Mouse (Mus musculus) kidney, adult 18-20 months (tissue): ENCODE measurements around the gene Gpsm1.

Experiments
- DNase-seq: peaks from one replicate; pipeline ENCODE4 v3.0.0; 2021

The Gpsm1 gene

DNA sequence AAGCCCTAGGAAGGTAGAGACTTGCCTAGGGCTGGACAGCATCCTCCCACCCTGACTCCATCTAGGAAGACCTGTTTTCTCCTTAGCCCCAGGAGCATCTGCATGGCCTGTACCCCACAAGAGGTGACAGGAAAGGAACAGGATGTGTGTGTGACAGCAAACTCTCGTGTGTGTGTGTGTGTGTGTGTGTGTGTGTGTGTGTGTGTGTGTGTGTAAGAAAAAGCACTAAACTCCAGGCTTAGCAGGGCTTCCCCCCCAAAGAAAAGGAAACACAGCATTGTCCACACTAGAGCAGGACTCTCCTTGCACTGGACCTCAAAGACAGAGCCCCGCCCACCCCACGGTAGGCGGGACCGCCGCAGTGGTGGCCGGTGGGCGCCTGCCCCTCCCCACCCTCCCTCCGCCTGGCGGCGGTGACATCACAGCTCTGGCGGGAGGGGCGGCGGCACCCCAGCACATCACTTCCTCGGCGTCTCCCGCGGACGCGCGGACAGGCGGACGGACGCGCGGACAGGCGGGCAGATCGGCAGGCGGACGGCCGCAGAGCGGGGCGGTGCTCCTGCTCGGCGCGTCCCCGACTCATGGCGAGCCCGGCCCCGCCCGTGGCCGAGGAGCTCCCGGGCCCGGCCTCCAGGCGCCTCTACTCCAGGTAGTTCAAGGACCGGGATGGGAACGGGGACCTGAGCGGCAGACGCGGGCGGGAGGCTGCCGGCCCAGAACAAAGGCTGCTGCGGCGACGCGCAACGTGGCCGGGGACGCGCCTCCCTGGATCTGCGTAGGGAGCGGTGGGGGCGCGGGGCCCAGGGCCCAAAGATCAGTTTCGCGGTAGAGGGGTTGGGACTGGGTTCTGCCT, at the start of gene Gpsm1:
Gene Gpsm1 (plus strand): TSS at position 444 of the 853 bp plus-strand sequence.
- DNase-seq = peak; percentile 79

DNA sequence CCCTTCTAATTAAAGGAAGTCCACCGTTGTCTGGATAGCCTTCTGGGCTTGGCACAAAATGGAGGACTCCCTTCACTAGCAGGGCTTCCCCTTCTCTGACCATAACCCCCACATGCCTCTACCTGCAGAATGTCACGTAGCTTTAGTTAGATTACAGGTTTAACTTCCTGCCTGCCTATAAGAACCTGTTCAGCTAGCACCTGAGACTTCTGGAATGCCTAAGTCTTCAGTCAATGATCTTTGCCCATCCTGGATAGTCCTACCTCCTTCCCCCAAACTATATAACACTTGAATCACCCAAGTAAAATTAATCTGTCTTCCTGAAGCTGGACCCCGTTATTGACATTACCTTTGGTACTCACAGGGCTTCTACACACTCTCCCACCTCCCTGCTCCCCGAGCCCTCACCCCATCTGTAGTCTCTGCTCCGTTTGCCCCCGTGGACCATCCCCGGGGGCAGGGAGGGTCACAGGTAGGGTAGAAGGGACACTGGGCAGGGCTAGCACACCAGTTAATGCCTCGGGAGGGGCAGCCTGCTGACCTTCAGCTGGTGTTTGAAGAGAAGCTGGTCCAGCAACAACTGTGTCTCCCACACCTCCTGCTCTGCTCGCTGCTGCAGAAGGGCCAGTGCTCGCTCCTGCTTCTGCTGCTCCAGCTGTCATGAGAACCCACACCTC, 49.1 kb upstream of the Gpsm1 start:
- no peak for DNase-seq

GRCm38 (mm10) chr2:26268216-26268615, 47.1 kb upstream of the Gpsm1 start:
- no peak for DNase-seq

DNA sequence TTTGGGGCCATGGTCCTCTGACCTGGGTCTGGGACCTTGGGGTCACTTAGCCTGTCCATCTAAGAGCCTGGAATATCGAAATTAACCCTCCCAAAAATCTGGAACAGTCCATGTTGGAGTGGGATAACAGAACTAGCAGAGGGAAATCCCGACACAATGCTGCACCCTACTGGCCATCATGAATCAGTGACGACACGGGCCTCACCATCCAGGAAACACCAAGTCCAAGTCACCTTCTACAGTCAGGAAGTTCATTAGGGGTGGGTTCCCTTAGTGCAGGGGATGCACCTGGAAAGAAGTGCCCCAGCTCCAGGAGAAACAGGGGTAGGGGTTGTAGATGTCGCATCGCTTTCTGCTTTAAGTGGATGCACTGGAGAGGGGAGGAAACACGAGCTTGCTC, 41.7 kb upstream of the Gpsm1 start:
- peak; percentile 58 for DNase-seq

DNA sequence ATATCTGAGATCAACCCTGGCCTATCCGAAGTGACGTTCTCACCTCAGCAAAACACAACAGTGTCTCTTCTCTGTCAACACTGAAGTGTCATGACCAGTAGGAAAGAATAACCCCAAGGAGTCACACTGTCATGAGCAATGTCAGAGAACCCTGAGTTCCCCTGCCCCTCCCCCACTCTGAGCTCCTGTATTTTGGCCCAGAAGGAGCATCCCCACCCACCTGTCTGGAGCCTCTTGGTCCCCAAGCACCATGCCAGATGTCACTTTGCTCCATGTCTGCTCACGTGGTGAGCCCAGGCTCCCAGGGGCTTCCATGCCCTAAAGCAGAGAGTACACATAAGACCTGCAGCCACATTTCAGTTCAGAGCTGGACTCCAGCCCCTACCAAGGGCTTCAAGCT, 35.6 kb upstream of the Gpsm1 start:
- DNase-seq = no peak

GRCm38 (mm10) chr2:26280594-26280993, 34.7 kb upstream of the Gpsm1 start:
- no peak for DNase-seq

DNA sequence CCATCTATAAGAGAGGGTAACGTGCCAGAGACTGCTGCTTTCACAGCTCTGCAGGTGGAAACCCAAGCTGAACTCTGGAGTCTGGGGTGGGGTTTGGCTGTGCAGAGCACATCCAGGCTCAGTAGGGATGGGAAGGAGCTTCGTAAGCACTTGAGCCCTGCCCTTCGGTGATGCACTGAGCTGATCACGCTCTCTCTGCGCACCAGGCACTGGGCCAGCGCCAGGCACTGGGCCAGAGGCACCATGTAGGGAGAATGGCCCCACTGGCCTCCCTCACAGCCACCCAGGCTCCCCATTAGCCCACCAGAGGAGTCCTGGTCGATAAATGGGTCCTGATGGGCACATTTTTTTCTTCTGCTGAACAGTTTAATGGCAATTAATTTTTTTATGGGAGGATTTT, 29.5 kb upstream of the Gpsm1 start:
- DNase-seq = no peak

- DNase-seq = no peak
Observed at GRCm38 (mm10) chr2:26286391-26286790, 28.9 kb upstream of the Gpsm1 start.

- no peak for DNase-seq
Observed at GRCm38 (mm10) chr2:26290133-26290532, 25.2 kb upstream of the Gpsm1 start.

GRCm38 (mm10) chr2:26294457-26294856, 20.9 kb upstream of the Gpsm1 start, which contains the start of gene Ccdc187:
Gene Ccdc187, minus strand, starts transcription at chr2:26294557.
- no peak for DNase-seq

DNA sequence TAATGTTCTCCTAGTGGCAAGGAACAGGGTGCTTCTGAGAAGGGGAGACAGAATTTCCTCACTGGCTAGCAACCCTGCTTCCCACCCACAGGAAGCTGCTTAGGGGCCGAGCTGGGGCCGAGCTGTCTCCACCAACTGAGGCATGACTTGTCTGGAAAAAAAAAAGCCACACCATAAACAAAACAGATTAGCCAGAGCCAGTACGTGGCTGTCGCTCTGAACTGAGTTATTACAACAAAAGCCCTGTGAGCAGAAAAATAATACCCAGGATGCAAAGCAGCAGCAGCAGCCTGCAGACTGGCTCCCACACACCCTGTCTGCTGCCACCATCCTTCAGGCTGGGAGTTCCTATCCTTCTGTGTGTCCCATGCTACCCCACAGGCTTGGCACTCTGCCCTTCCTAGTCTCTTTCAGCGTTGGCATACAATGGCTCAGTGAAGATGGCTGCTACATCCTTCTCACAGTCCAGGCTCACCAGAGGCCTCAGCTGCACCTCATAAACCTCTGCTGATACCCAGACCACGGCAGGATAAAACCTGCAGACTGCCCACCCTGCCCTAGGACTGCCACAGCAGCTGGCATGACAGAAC, 18.6 kb upstream of the Gpsm1 start:
- no peak for DNase-seq

GRCm38 (mm10) chr2:26298208-26298855, 17.0 kb upstream of the Gpsm1 start:
- DNase-seq = no peak

DNA sequence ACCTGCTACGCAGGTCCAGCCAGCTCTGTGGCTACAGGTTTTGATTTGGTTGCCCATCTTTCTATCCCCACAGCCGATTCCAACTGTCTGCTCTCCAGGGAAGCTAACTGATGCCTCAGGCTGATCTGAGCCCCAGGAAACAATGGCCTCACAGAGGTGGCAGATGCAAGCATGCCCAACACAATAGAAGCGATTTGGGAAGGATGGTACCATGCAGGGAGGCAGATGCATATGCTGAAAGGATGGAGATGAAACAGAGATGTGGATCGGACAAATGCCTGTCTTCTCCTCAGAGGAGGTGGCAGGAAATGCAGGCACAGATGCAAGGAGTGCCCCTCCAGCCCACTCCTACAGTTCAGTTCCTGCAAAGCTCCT, 16.5 kb upstream of the Gpsm1 start:
- DNase-seq = no peak

DNA sequence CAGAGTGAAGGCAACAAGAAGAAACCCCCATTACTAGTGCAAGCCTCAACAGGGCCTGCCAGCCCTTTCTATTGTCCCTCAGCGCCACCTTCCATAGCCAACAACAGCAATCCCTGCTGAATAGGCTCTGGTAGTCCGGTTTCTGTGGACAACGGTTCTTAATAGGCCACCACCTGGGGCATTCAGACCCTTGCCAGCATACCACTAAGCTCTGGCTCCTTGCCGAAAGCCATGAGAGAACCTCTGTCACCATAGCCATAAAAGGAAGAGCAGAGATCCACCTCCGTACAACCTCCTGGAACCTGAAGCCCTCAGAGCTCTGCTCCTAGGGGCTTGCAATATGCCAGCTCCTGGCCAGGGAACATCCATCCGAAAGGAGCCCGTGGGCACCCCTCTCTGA, 16.0 kb upstream of the Gpsm1 start:
- DNase-seq = no peak

DNA sequence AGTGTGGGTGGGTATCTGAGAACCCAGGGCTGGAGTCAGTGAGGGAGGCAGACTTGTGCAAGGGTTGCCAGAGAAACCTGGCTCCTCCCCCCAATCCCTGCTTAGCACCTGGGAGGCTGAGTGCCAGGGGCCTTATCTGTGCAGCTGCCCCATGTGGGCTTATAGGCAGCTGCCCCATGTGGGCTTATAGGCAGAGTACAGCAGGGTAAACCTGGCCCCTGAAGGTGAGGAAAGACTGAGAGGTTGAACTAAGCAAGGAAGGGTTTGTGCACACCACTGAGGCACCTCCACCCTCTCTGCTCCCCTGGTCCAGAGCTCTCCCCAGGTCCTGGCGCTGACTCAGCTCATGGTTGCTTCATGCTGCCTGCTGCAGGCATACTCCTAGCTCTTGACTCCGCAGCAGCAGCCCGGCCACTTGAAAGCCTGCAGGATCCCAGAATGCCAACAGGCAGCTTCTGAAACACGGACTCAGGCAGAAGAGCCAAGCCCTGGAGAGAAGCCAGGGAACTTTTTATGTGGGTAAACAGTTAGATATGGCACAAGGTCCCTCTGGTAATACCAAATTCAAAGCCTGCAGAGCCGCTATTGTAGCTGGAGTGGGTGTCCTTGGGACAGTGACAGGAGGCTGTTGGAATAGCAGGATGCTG, 15.0 kb upstream of the Gpsm1 start:
- no peak for DNase-seq

DNA sequence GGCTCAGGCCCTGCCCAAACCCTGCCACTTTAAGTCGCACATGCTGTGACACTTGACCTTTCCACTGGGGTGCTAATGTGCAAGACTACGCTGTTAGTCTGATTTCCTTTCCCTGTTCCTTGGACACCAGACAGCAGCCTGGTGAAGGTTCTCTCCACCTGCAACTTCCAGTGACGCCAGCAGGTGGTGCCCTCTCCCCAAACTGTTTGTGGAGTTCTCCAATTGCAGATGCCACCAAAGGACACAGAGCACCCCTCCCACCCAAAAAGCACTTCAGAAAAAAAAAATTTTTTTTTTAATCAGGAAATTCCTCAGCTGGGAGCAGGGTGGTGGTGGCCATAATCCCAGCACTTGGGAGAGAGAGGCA, 14.5 kb upstream of the Gpsm1 start:
- peak; percentile 89 for DNase-seq

DNA sequence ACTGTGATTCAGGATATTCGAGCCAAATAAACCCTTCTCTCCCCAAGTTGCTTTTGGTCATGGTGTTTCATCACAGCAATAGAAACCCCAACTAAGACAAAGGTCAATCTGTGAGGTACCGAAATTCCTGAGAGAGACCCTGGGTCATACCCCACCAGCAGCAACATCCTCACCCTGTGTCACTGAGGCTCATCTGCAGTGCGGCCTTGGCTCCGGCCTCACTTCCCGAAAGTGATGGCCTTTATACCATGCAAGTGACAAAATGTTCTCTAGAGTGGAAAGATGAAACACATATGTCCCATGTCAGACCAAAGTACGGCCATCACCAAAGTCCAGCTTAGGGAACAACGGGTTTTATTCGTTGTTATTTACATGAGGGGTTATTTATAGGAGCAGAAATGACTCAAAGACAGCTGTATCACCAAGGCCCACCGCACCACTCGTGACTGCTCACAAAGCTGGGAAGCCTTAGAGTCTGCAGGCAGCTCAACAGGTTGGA, 13.3 kb upstream of the Gpsm1 start:
- DNase-seq = no peak

GRCm38 (mm10) chr2:26304711-26305110, 10.6 kb upstream of the Gpsm1 start:
- no peak for DNase-seq

DNA sequence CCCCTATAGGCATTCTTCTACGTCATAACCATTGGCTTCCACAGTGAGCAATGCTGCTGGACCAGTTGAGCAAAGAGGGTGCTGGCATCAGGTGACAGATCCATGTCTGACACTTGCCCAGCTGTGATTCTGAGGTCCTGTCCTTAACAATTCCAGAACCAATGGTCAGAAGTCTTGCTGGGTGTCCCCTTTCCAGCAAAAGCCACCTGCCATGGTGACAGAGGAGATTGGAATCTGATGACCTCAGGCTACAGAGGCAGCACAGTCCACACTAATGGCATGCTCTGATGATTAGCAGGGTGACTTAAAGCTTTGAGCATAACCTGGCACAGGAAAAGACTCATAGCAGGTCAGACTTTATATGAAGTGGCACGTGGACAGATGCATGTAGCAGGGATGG, 9.8 kb upstream of the Gpsm1 start:
- DNase-seq = no peak

- no peak for DNase-seq
Observed at GRCm38 (mm10) chr2:26306702-26307101, 8.6 kb upstream of the Gpsm1 start.

DNA sequence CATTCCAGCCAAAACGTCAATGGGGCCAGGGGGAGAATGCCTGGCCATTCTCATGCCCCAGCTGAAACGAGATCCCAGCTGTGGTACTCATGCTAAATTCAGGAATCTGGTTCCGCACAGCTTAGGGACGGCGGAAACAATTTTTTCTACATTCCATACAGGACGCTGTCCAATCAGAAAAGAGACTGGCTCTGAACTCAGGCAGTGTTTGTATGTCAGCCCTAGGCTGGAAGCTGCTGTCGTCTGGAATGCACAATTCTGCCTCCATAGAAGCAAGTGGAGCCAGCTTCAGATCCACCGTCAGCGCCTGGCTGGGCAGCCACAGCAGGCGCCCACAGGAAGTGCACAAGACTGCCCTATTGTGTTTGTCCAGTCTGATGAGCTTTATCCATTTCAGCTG, 5.6 kb upstream of the Gpsm1 start:
- DNase-seq = peak; percentile 20

DNA sequence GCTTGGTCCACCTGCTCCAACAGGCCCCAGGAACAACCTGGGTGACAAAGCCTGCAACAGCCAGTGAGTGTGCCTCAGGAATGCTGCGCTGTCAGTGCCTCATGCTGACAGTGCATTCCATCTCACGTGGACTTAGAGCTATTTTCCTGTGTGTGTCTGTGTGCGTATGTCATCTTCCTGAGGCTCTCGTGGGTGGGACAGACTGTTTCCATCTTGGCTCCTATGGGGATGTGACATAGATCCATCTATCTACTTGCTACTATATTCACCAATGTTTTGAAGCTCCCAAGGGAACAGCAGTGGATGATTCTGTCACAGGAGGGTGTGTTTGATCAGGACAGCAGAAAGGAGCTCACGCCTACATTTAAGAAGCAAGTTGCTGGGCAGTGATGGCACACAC, 3.4 kb upstream of the Gpsm1 start:
- no peak for DNase-seq

DNA sequence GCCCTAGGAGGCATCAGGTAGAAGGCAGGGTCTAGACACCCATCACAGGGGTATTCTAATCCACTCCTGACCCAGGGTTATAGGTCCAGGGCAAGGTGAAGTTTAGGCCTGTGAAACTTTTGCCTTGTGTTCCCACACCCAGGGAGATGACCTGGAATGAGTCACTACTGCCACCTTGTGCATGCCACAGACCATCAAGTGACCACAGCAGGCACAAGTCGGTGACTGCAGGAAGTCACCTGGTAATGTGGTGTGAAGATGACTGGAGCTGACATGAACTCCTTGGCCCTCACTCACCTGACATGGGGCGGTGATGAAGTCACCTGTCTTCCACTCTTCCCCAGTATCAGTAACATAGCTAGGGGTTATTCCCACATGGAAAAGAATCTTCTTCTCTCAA, 2.5 kb upstream of the Gpsm1 start:
- no peak for DNase-seq
